Mouse (Mus musculus) embryo, embryonic 10.5 days (tissue): ENCODE measurements at regions not wholly inside any gene's neighbourhood (a gene's known extent, or its start where the extent isn't known, plus 50 kb on each side); places are given as distances from the start of the nearest gene placed in this dataset.

Experiments used
- DNase-seq: peaks from one replicate; pipeline ENCODE4 v3.0.0-alpha.2; 2015; ENCODE audit warnings: low spot score

- no peak for DNase-seq
These were observed 52.5 kb upstream of the Ddx18 start for GRCm38 (mm10) chr1:121620262-121620661.

- DNase-seq: no peak
These were observed 50.8 kb upstream of the Ddx18 start for GRCm38 (mm10) chr1:121618550-121618949.
